Mouse (Mus musculus): Measurements from ENCODE around the gene Gcnt3. TPM values are rescaled to one million over a fixed set of nuclear protein-coding genes. Genes with fewer than 3 reads are reported as not detected.
"Not testable (repeated sequence)": the region's sequence is repeated elsewhere in the genome, so short reads cannot be mapped to it uniquely, and the experiment has no call there.

Gcnt3 gene
- polyA plus RNA-seq, 1 experiment from 2014 or later = 9.8 TPM

GRCm38 (mm10) chr9:70039597-70040385, 1.9 kb upstream of the Gcnt3 start:
- no peaks in the 10 kb centered on the region for H3K9me3 ChIP-seq (ENCODE audit: control insufficient read depth, low read depth, low read length)
- H3K27me3 ChIP-seq (ENCODE audit: control insufficient read depth, insufficient read depth, low read length) = no peaks in the 10 kb centered on the region
- H3K4me1 ChIP-seq (ENCODE audit: control insufficient read depth, insufficient read depth, low read length) = no peaks in the 10 kb centered on the region
- H3K27ac ChIP-seq (ENCODE audit: low read length) = no peak overlapping the region
- H3K36me3 ChIP-seq (ENCODE audit: control insufficient read depth, insufficient read depth, low read length) = no peaks in the 10 kb centered on the region
- WGBS = 80% methylated on average over 6 of the region's 6 CpGs
- no peak overlapping the region for H3K9ac ChIP-seq (replicated peaks; ENCODE audit: low read depth, low read length)
- H3K4me3 ChIP-seq (ENCODE audit: low read depth, low read length) = no peak overlapping the region
- H3K4me2 ChIP-seq (replicated peaks; ENCODE audit: low read depth, low read length) = no peak overlapping the region
- no peak for ATAC-seq (ENCODE audit: insufficient number of reproducible peaks, insufficient read depth, low FRiP score, low read depth)

GRCm38 (mm10) chr9:70036646-70037045, 1.2 kb downstream of the Gcnt3 start:
- ATAC-seq (ENCODE audit: insufficient number of reproducible peaks, insufficient read depth, low FRiP score, low read depth) = no peak; the same call in 1 of the 2 replicates
- H3K27ac ChIP-seq (ENCODE audit: low read length) = 0 out of 2 replicates have a peak overlapping the region, but pooled peaks have one; percentile 21
- H3K27me3 ChIP-seq (ENCODE audit: control insufficient read depth, insufficient read depth, low read length) = no peaks in the 10 kb centered on the region
- no peaks in the 10 kb centered on the region for H3K36me3 ChIP-seq (ENCODE audit: control insufficient read depth, insufficient read depth, low read length)
- no peak overlapping the region for H3K4me2 ChIP-seq (replicated peaks; ENCODE audit: low read depth, low read length)
- H3K9ac ChIP-seq (replicated peaks; ENCODE audit: low read depth, low read length) = no peak overlapping the region
- 60% methylated on average over 4 of the region's 4 CpGs for WGBS
- H3K9me3 ChIP-seq (ENCODE audit: control insufficient read depth, low read depth, low read length) = no peaks in the 10 kb centered on the region
- H3K4me3 ChIP-seq (ENCODE audit: low read depth, low read length) = no peak overlapping the region
- peaks cover 7% of the 10 kb centered on the region; the same call in 1 of the 2 replicates for H3K4me1 ChIP-seq (ENCODE audit: control insufficient read depth, insufficient read depth, low read length)

GRCm38 (mm10) chr9:70034702-70035101, 3.2 kb downstream of the Gcnt3 start:
- H3K27me3 ChIP-seq (ENCODE audit: control insufficient read depth, insufficient read depth, low read length) = no peaks in the 10 kb centered on the region
- 88% methylated on average over 7 of the region's 7 CpGs for WGBS

GRCm38 (mm10) chr9:70033056-70033455, 4.8 kb downstream of the Gcnt3 start:
- H3K36me3 ChIP-seq (ENCODE audit: control insufficient read depth, insufficient read depth, low read length) = no peaks in the 10 kb centered on the region
- ATAC-seq (ENCODE audit: insufficient number of reproducible peaks, insufficient read depth, low FRiP score, low read depth) = no peak
- no peaks in the 10 kb centered on the region for H3K27me3 ChIP-seq (ENCODE audit: control insufficient read depth, insufficient read depth, low read length)
- no peak overlapping the region for H3K9ac ChIP-seq (replicated peaks; ENCODE audit: low read depth, low read length)
- H3K4me2 ChIP-seq (replicated peaks; ENCODE audit: low read depth, low read length) = no peak overlapping the region
- no peak overlapping the region for H3K27ac ChIP-seq (ENCODE audit: low read length)
- H3K4me1 ChIP-seq (ENCODE audit: control insufficient read depth, insufficient read depth, low read length) = peaks cover 7% of the 10 kb centered on the region; the same call in 1 of the 2 replicates
- H3K4me3 ChIP-seq (ENCODE audit: low read depth, low read length) = no peak overlapping the region
- 58% methylated on average over 9 of the region's 9 CpGs for WGBS
- no peaks in the 10 kb centered on the region for H3K9me3 ChIP-seq (ENCODE audit: control insufficient read depth, low read depth, low read length)

More at GRCm38 (mm10) chr9:70034702-70035101, 3.2 kb downstream of the Gcnt3 start:
- Histone ChIP-seq H3K9ac (replicated peaks; ENCODE audit: low read depth, low read length) (no peak overlapping the region), H3K9me3 (ENCODE audit: control insufficient read depth, low read depth, low read length) (no peaks in the 10 kb centered on the region), H3K4me2 (replicated peaks; ENCODE audit: low read depth, low read length) (no peak overlapping the region), H3K4me1 (ENCODE audit: control insufficient read depth, insufficient read depth, low read length) (peaks cover 7% of the 10 kb centered on the region; the same call in 1 of the 2 replicates), H3K4me3 (ENCODE audit: low read depth, low read length) (no peak overlapping the region), H3K36me3 (ENCODE audit: control insufficient read depth, insufficient read depth, low read length) (no peaks in the 10 kb centered on the region), H3K27ac (ENCODE audit: low read length) (no peak overlapping the region)
- no peak for ATAC-seq (ENCODE audit: insufficient number of reproducible peaks, insufficient read depth, low FRiP score, low read depth)

- no peaks in the 10 kb centered on the region for H3K27me3 ChIP-seq (ENCODE audit: control insufficient read depth, insufficient read depth, low read length)
- peaks cover 7% of the 10 kb centered on the region; the same call in 1 of the 2 replicates for H3K4me1 ChIP-seq (ENCODE audit: control insufficient read depth, insufficient read depth, low read length)
- no peaks in the 10 kb centered on the region for H3K9me3 ChIP-seq (ENCODE audit: control insufficient read depth, low read depth, low read length)
- WGBS = 92% methylated on average over 1 of the region's 1 CpGs
- H3K4me2 ChIP-seq (replicated peaks; ENCODE audit: low read depth, low read length) = no peak overlapping the region
- no peak overlapping the region for H3K27ac ChIP-seq (ENCODE audit: low read length)
- no peak overlapping the region for H3K4me3 ChIP-seq (ENCODE audit: low read depth, low read length)
- no peaks in the 10 kb centered on the region for H3K36me3 ChIP-seq (ENCODE audit: control insufficient read depth, insufficient read depth, low read length)
- no peak overlapping the region for H3K9ac ChIP-seq (replicated peaks; ENCODE audit: low read depth, low read length)
- ATAC-seq (ENCODE audit: insufficient number of reproducible peaks, insufficient read depth, low FRiP score, low read depth) = no peak
Observed at GRCm38 (mm10) chr9:70032167-70032566, 5.7 kb downstream of the Gcnt3 start.

- Histone ChIP-seq H3K36me3 (ENCODE audit: control insufficient read depth, insufficient read depth, low read length) (peaks cover 10% of the 10 kb centered on the region; the same call in 1 of the 2 replicates), H3K27ac (ENCODE audit: low read length) (no peak overlapping the region), H3K27me3 (ENCODE audit: control insufficient read depth, insufficient read depth, low read length) (no peaks in the 10 kb centered on the region), H3K4me3 (ENCODE audit: low read depth, low read length) (no peak overlapping the region), H3K9ac (replicated peaks; ENCODE audit: low read depth, low read length) (no peak overlapping the region), H3K4me2 (replicated peaks; ENCODE audit: low read depth, low read length) (no peak overlapping the region), H3K9me3 (ENCODE audit: control insufficient read depth, low read depth, low read length) (no peaks in the 10 kb centered on the region), H3K4me1 (ENCODE audit: control insufficient read depth, insufficient read depth, low read length) (no peaks in the 10 kb centered on the region)
- 91% methylated on average over 2 of the region's 2 CpGs for WGBS
- ATAC-seq (ENCODE audit: insufficient number of reproducible peaks, insufficient read depth, low FRiP score, low read depth) = no peak
Observed at GRCm38 (mm10) chr9:70025365-70026012, 12.4 kb downstream of the Gcnt3 start.

- ATAC-seq (ENCODE audit: insufficient number of reproducible peaks, insufficient read depth, low FRiP score, low read depth) = no peak
- Histone ChIP-seq H3K4me2 (replicated peaks; ENCODE audit: low read depth, low read length) (no peak overlapping the region), H3K9me3 (ENCODE audit: control insufficient read depth, low read depth, low read length) (no peaks in the 10 kb centered on the region), H3K36me3 (ENCODE audit: control insufficient read depth, insufficient read depth, low read length) (peaks cover 10% of the 10 kb centered on the region), H3K27ac (ENCODE audit: low read length) (no peak overlapping the region), H3K4me3 (ENCODE audit: low read depth, low read length) (no peak overlapping the region), H3K9ac (replicated peaks; ENCODE audit: low read depth, low read length) (no peak overlapping the region), H3K27me3 (ENCODE audit: control insufficient read depth, insufficient read depth, low read length) (no peaks in the 10 kb centered on the region), H3K4me1 (ENCODE audit: control insufficient read depth, insufficient read depth, low read length) (no peaks in the 10 kb centered on the region)
Observed at GRCm38 (mm10) chr9:70024648-70025047, 13.2 kb downstream of the Gcnt3 start.

- 67% methylated on average over 1 of the region's 1 CpGs for WGBS
- not testable (repeated sequence) for H3K27ac ChIP-seq (ENCODE audit: low read length); H3K4me1 ChIP-seq (ENCODE audit: control insufficient read depth, insufficient read depth, low read length); H3K4me2 ChIP-seq (replicated peaks; ENCODE audit: low read depth, low read length); ATAC-seq (ENCODE audit: insufficient number of reproducible peaks, insufficient read depth, low FRiP score, low read depth); H3K27me3 ChIP-seq (ENCODE audit: control insufficient read depth, insufficient read depth, low read length); H3K9ac ChIP-seq (replicated peaks; ENCODE audit: low read depth, low read length); H3K9me3 ChIP-seq (ENCODE audit: control insufficient read depth, low read depth, low read length); H3K4me3 ChIP-seq (ENCODE audit: low read depth, low read length)
- peaks cover 14% of the 10 kb centered on the region for H3K36me3 ChIP-seq (ENCODE audit: control insufficient read depth, insufficient read depth, low read length)
Observed at GRCm38 (mm10) chr9:70023615-70024014, 14.3 kb downstream of the Gcnt3 start.

Data from stomach, embryonic 14.5 days (tissue).